Mouse (Mus musculus) layer of hippocampus, adult 2 months (tissue): ENCODE measurements at regions not wholly inside any gene's neighbourhood (a gene's known extent, or its start where the extent isn't known, plus 50 kb on each side); places are given as distances from the start of the nearest gene placed in this dataset.

Source experiments
- DNase-seq, 2 experiments: peaks; one replicate each; pipeline ENCODE4 v3.0.0; 2022; ENCODE audit warnings: low spot score in 2 of 2
- H3K27ac ChIP-seq: fragments of 200-600 bp; 2 replicates; pipeline ENCODE4 v1.8.1; 2022
- H3K4me3 ChIP-seq: fragments of 200-600 bp; 2 replicates; pipeline ENCODE4 v1.8.1; 2022; ENCODE audit warnings: mild to moderate bottlenecking
- CTCF ChIP-seq: fragments of 200-600 bp; conservative IDR thresholded peaks from 2 replicates; pipeline ENCODE4 v1.8.1; 2022; ENCODE audit warnings: antibody characterized with exemption, mild to moderate bottlenecking, moderate library complexity

DNA sequence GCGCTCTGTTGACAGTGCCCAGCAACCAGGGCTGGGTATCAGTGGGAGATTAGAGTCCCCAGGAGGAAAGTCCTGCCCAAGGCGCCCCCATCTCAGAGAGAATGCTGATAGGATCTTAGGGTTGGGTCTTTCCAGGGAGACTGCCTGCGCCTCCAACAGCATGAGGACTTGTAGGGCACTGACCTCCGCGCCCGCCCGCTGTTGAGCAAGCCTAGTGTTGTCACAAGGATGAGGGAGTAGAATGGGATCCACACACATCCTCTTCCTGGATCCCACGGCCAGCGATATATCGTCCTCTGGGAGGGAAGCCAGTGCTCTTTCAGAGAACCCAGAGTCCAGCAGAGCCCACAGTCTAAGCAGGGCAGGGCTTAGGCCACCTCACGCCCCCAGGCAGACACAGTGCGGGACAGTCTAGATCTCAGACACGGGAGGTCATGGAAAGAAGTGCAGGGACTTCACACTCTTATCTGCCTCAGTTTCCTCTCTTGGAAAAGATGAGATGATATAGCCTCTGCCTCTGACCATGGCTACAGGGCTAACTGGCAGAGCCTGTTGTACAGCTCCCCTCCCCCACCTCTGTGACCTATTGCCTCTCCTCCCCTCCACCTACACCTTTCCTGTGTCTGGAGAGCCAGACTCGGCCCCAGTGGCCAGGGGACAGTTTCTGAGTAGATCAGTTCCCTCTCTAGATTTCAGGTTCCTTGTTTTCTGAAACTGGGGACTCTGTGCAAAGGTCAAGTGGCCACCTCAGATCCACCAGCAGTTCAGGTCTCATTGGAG is 52.0 kb upstream of the Dusp5 start:
- H3K27ac ChIP-seq: no peak overlapping the region
- TF ChIP-seq CTCF: no peak
- H3K4me3 ChIP-seq: no peak overlapping the region
- DNase-seq: no peak

GRCm38 (mm10) chr19:53469256-53469655 is 59.7 kb upstream of the Dusp5 start:
- Histone ChIP-seq H3K27ac (no peak overlapping the region), H3K4me3 (no peak overlapping the region)
- DNase-seq: no peak
- no peak; the same call in 1 of the 2 replicates for TF ChIP-seq CTCF

DNA sequence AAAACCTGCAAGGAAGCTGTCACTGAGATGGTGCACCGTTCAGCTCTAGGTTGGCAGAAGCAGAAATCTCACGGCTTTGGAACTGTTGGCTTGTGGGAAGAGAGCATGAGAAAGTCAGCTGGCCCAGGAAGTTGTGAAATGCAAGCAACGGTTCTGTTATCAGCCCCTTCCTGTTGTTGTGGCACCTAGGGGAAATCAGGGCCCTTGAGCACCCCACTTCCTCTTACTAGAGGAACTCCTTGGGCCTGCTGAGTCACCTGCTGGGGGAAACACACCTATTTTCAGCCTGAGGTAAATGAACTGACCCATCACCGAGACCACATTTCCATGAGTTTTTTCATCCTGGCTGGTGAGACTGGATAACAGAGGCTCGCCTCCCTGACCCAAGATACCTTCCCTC is 64.2 kb upstream of the Dusp5 start:
- Histone ChIP-seq H3K27ac (no peak overlapping the region), H3K4me3 (no peak overlapping the region)
- no peak for TF ChIP-seq CTCF
- no peak for DNase-seq

DNA sequence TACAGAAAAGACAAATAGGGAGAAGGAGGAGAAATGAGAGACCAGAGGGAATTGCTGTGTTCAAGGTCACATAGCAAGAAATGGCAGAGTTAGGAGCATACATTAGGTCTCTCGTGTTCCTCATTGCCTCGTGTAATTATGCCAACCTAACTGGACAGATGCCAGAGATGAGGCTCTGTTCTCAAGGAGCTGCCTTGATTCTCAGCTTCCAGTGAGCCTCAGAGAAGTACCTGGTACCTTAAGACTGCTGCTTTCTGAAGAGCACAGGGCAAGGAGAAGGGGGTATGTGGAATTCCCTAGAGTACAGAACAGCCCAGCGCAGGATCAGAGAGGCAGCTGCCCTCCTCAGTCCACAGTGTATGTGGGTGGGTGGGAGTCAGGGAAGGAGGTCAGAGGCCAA is 64.8 kb upstream of the Dusp5 start:
- Histone ChIP-seq H3K4me3 (no peak overlapping the region), H3K27ac (no peak overlapping the region)
- no peak for DNase-seq
- TF ChIP-seq CTCF: no peak

DNA sequence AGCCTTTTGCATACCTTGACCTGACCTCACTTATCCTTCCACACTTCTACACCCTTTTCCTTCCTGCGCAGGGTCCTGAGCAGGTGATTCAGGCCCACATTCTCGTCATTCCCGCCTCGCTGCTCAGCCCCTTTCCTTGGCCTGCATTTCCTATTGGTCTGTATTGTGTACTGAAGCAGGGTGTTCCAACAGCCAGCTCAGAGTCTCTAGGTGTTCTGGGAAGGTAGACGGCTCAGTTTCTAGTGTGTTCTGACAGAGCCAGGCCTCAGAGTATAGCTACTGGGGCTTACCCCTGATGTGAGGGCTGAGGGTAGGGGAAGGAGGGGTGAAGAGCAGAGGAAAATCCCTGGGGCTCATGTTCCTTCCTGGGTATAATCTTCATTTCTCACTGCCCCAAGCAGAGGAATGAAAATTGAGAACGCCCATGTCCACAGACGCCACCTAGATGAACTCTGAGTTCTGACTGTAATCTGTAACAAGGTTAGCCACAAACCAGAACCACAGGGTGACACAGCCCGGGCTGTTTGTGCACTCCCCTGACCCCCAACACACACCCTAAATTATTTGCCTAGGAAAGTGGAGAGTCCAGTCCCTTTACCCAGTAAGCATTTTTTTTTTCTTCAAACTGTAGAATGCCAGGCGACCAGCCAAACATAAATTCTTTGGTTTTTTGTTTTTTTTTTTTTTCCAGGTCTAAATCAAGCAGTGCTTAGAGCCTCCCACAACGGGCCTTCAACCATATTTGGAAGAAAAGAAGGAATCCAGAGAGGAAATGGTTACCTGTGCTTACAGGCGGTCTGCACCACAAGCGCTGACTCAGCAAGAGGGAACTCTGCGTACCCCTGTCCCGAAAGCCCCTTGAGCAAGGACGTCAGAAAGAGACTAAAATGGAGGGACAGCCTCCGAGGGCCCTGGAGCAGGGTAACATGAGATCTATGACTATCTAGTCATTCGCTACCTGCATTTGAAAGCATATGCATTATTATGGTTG is 67.6 kb upstream of the Dusp5 start:
- no peak for TF ChIP-seq CTCF
- Histone ChIP-seq H3K27ac (no peak overlapping the region), H3K4me3 (no peak overlapping the region)
- no peak for DNase-seq

GRCm38 (mm10) chr19:53460312-53461024 is 68.4 kb upstream of the Dusp5 start:
- Histone ChIP-seq H3K27ac (no peak overlapping the region), H3K4me3 (no peak overlapping the region)
- DNase-seq: no peak
- no peak for TF ChIP-seq CTCF

DNA sequence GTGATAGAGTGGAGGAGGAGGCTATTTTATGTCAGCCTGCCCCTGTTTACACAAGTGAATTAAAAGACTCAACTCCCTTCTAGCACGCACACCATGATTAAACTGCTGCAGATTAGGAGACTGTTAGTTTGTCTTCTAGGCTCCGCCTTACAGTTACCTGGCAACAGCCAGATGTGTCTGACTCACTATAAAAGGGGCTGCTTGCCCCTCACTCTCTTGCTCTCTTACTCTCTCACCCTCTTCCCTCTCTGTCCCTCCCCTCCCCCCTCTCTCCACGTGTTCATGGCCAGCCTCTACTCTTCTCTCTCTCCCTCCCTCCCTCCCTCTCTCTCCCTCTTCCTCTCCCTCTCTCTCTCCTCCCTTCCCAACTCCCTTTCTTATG is 69.0 kb upstream of the Smndc1 start:
- Histone ChIP-seq H3K4me3 (no peak overlapping the region), H3K27ac (no peak overlapping the region)
- TF ChIP-seq CTCF: no peak
- no peak for DNase-seq

DNA sequence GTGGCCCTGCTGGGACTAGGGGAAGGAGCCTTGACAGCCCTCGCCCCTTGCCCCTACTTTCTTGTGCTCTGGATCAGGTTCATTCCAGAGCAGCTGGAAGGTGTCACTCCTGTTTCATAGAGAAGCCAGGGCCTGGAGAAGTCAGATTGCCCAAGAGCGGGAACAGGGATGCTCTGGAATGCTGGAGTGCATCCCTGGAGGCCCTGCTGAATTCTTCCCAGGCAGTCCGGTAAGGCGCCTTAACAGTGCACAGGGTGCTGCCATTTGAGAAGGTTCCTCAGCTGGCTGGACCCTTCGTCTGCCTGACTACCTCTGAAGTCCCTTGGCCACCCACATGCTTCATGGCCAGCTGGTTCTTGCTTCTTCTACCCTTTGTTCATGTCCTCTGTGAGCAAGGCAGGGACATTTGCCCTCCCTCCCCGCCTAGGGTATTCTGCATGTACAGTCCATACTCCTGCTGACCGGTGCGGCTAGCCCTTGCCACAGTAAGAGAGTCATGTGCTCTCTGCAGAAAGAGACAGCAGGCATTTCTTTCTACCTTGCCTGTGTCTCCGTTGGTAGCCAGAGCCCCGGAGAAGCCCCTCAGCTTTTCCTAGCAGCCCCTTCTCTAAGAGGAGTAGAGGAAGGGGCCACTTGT is 68.5 kb upstream of the Smndc1 start:
- H3K27ac ChIP-seq: no peak overlapping the region

GRCm38 (mm10) chr19:53456681-53457080 is 66.3 kb upstream of the Smndc1 start:
- Histone ChIP-seq H3K4me3 (no peak overlapping the region), H3K27ac (no peak overlapping the region)
- no peak for DNase-seq
- no peak for TF ChIP-seq CTCF

More for the DNA sequence above, 68.5 kb upstream of the Smndc1 start:
- no peak for DNase-seq
- H3K4me3 ChIP-seq: no peak overlapping the region
- TF ChIP-seq CTCF: no peak

DNA sequence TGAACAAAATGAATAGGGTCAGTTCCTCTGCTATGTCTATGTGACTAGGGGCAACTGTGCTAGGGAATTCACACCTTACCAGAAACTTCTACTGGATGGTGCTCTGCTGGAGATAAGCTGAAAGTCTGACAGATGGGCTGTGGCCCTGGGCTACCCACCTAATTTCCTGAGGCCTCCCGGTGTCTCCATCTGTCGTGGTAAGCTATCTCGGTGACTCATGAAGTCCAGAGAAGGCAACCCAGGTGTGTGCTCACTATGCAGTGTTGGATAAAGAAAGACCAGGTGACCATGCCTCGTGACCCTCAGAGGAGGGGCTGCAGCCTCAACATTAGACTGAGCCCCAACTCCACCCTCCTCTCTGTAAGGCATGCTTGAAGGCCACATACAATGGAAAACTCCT is 64.2 kb upstream of the Smndc1 start:
- DNase-seq: no peak
- no peak for TF ChIP-seq CTCF
- Histone ChIP-seq H3K27ac (no peak overlapping the region), H3K4me3 (no peak overlapping the region)

- no peak overlapping the region for H3K4me3 ChIP-seq
- no peak for TF ChIP-seq CTCF
- peak in 1 of 2 experiments; percentile 41 for DNase-seq
- no peak overlapping the region for H3K27ac ChIP-seq
These were observed 63.7 kb upstream of the Smndc1 start for GRCm38 (mm10) chr19:53454059-53454458.

GRCm38 (mm10) chr19:53453317-53453947 is 63.1 kb upstream of the Smndc1 start:
- Histone ChIP-seq H3K27ac (no peak overlapping the region), H3K4me3 (no peak overlapping the region)
- DNase-seq: no peak
- no peak for TF ChIP-seq CTCF
